Mouse (Mus musculus) spleen, adult 18-20 months (tissue): Measurements from ENCODE around the gene Lrrc46.

ENCODE experiments used
- DNase-seq, 2 experiments: peaks; one replicate each; pipeline ENCODE4 v3.0.0; 2022; ENCODE audit warnings: mixed read lengths in 2 of 2

Gene Lrrc46

DNA sequence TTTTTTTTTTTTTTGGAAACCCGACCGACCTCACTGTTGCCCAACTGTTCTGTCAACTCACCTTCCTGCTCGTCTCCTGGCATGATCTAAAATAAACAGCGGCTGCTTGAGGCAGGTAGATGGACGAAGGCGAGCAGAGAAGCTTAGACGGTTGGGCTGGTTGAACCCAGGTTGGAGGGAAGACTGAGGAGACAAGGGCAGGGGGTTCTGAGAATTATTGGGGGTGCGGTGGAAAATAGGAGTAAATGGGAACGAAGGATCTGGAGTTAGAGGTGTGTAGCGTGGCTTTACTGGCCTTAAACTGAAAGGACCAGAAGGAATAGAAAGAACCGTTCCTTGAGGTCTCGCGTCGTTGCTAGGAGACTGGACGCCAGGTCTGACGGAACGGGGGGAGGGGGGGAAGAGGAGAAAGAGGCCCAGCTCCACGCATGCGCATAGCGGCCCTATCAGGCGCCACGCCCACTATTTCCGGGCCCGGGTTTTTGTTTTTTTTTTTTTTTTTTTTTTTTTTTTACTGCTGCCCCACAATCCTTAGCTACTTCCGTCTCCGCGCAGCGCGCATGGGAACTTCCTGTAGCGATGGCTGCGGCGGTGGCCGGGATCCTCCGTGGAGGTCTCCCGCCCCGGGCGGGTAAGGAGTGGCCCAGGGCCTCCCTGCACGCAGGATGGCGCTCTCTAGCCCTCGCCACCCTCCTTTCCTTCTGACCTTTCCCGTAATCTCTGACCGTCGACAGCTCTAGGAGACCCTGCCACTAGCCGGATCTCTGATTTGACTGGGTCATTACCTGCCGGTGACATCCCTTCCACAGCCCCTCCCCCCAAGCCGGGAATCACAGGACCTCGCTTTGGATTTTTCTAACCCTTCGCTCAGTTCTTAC, at the start of gene Lrrc46, which contains the start of gene Mrpl10:
Gene Lrrc46, minus strand, starts transcription at position 386 of the 878 bp plus-strand sequence.
Gene Mrpl10, plus strand, starts transcription at position 539 of the 878 bp plus-strand sequence.
- DNase-seq, result peak; percentile 79 to 87

DNA sequence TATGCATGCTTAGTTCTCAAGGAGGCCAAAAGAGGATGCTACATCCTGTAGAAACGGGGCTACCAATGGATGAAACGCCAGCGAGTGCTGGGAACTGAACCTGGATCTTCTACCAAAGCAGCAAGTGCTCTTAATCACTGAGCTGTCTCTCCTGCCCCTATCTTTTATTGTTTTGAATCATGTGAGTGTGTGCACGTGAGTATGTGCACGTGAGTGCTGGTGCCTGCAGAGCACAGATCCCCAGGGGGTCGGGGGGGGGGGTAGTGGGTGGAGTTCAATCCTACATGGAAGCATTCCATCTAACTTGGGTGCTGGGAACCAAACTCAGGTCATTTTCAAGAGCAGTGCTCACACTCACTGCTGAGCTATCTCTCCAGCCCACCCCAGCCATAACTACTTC, 45.2 kb upstream of the Lrrc46 start:
- DNase-seq, result no peak

DNA sequence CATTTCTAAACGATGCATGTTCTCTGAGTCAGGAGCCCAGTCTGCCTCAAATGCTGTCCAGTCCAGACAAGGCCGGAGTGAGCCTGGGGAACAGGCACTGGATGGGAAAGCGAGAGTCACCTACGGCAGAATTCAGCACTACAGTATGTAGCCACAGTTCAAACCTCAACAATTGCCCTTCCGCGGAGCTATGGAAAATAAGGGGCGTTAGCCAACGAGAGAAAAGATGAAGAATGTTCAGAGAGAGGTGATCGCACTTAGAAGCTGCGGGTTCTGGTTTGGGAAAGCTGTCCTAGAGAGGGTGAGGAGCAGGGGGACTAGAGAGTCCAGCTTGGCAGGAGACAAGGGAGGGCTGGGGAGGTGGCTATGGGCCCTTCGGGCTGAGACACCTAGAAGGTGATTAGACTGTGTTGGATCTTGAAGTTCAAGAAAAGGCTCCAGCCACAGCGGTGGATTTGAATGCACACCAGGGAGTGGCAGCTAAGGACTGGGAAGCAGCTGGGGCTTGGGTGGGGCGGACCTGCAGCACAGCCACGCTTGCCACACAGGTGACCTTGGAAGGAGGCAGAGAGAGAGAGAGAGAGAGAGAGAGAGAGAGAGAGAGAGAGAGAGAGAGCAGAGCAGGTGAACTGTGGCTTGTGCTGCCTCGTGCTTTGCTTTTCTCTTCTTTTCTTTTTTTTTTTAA, 43.8 kb upstream of the Lrrc46 start:
- DNase-seq, result no peak

DNA sequence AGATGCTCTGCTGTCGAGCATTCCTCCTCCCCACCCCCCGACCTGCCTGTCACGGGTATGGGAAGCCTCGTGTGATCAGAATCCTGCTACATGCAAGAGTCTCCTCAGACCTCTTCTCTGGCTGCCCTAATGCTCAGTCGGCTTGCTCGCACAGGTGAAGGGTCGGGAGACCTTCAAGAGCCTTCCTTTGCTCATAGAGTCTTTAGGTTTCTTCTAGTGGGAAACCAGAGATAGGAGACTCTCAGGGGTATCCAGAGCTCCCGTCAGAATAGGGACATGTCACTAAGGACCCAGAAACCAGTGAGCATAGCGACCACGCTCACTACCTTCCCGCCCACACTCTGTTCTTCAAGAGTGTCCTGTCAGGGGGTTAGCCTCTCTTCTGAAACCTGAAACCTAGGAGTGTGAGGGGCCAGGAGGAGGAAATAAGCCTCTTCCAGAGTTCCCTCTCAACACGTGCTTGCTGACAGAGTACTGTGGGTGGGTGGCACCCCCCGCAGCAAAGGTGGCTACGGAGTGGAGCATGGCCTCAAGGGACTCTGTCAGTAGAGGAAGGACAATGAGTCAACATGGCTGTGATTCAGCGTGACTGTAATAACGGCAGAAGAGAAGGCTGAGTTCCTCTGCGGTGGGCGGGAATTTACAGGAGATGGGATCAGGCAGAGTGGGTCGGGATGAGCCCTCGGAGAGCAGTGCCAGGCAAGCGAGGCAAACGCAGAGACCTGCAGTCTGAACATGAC, 42.4 kb upstream of the Lrrc46 start:
- no peak for DNase-seq

DNA sequence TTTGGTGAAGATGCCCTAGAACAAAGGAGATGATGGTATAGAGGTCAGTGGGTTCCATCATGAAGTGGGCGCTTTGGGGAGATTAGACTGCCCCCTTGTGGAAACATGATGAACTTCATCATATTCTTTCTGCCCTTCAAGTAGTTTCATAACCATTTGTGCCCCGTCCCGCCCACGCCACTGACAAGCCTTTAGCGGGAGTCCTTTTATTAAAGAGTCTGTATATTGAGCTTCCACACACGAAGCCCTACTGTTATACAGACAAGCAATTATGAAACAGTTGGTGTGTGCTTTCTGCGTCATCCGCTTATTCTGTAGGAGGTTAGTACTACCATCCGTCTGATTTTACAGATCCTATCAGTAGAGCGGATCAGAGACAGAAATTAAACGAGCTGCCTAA, 41.8 kb upstream of the Lrrc46 start:
- DNase-seq, result peak in 1 of 2 experiments; percentile 42

DNA sequence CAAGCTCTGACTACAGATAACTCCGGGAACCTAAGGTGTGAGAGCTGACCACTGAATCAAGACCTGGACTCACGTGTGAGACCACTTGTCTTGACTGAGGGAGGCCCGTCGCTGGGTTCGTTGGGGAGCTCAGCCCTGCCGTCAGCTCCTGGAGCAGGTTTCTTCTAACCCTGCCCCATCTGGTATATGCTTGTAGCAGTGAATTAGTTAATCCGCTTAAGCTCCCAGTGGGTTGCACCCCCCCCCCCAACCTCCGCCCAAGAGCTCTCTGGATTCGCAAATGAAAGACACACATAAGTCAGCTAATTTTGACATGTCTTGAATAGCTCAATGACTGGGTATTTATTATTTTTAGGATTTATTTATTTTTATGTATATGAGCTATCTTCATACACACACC, 39.1 kb upstream of the Lrrc46 start:
- no peak for DNase-seq

DNA sequence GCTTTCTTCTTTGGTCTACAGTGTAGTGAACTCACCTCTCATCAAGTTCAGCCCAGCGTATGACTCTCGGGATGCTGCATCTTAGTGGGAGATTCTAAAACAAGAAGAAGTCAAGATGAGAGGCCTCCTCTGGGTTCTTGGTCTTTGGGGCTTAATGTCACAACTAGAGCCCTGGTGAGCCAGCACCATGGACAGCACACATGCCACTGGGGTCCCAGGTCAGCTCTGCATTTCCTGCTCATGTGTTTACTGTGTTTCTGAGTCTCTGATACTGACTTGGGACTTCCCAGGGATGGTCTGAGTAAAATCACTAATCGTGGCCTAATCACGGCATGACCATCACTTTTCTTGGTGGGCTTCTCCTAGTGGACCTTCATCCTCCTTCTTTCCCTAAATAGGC, 37.5 kb upstream of the Lrrc46 start:
- no peak for DNase-seq

DNA sequence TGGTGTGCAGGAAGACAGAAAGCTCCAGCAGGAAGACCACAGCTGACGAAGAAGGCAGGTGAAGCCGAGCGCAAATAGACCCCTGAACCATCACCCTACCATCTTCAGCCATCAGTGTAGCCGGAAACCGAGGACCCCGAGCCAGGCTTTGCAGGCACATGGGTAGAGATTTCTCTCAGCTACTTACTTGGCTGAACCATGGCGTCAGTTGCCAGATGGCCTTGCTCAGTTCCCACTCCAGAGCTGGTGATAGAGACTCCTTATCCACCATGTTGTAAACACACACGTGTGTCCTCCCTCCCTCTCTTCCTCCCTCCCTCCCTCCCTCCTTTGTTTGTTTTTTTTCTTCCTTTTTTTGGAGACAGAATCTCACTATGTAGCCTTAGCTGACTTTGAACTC, 33.0 kb upstream of the Lrrc46 start:
- no peak for DNase-seq

DNA sequence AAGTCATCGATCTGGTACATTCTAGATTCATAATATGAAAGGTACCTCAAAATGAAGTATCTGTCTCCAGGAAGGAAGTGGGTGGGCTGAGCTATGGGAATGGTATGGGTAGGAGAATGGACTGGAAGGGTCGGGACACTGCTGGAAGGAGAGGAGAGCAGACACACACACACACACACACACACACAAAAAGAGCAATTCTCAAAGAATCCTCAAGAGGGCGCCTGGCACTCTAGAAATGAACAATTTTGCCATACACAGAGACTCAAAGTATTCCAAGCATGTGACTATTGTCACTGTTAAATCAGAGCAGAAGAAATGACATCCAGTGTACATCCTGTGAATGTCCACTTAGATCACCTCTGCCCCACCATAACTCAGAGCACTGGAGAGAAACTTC, 31.3 kb upstream of the Lrrc46 start:
- DNase-seq, result peak in 1 of 2 experiments; percentile 21

DNA sequence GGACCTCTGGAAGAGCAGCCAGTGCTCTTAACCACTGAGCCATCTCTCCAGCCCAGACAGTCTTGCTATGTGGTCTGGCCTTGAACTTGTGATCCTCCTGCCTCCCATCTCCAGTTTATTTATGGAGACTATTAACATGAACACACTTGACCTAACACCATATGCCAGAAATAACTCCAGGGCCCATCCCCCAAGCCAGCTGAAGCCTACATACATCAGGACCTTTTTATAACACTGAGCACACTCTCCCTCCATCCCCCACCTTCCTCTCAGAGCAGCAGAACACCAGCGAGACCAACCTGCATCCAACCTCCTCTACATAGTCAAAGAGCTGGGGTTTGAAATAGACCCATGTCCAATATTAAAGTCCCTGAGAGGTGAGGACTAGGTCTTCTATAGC, 29.9 kb upstream of the Lrrc46 start:
- no peak for DNase-seq

DNA sequence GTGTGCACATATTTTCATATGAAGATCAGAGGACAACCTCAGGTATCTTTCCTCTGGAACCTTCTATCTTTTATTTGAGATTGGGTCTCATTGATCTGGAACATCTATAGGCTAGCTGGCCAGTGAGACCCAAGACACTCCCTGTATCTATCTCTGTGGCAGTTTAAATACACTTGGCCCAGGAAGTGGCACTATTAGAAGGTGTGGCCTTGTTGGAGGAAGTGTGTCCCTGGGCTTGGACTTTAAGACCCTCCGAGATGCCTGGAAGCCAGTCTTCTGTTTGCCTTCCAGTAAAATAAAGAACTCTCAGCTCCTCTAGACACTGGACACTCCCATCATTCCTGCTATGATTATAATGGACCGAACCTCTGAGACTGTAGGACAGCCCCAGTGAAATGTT, 28.6 kb upstream of the Lrrc46 start:
- DNase-seq, result no peak

DNA sequence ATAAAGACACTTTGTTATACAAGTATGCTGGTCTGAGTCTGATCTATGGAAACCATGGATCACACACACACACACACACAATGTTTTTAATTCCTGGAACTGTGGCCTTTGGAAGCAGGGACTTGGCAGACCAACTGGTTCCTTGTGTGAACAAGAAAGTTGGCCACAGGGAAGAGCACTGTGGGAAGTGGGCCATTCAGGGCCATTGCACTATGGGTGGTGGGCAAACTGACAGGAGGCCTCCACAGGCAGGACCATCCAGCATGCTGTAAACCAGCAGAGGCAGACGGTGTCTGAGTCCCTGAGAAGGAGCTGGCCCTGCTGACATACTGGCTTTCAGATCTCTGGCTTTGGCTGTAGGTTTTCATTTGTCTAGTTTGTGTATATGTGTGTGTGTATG, 28.1 kb upstream of the Lrrc46 start:
- no peak for DNase-seq

DNA sequence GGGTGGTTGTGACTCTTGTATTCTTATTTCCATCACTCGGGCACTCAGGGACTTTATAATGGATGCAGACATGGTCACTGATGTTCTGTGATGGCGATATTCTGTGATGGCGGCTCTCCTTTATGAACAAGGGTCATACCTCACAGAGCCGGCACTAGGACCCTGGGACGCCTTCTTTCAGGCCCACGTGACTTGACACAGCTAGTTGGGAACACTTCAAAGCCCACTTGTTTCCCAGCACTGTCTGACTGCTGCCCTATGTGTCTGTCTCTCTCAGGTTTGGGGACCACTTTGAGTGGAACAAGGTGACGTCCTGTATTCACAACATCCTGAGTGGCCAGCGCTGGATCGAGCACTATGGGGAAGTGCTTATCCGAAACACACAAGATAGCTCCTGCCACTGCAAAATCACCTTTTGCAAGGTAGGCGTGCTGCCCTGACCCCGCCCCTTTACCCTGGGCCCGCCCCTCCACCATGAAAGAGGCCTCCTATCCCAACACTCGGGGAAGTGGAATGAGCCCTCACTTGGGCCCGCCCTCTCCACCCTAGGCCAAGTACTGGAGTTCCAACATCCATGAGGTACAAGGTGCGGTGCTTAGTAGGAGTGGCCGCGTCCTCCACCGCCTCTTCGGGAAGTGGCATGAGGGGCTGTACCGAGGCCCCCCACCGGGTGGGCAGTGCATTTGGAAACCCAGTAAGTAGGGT, 25.6 kb upstream of the Lrrc46 start:
- no peak for DNase-seq

DNA sequence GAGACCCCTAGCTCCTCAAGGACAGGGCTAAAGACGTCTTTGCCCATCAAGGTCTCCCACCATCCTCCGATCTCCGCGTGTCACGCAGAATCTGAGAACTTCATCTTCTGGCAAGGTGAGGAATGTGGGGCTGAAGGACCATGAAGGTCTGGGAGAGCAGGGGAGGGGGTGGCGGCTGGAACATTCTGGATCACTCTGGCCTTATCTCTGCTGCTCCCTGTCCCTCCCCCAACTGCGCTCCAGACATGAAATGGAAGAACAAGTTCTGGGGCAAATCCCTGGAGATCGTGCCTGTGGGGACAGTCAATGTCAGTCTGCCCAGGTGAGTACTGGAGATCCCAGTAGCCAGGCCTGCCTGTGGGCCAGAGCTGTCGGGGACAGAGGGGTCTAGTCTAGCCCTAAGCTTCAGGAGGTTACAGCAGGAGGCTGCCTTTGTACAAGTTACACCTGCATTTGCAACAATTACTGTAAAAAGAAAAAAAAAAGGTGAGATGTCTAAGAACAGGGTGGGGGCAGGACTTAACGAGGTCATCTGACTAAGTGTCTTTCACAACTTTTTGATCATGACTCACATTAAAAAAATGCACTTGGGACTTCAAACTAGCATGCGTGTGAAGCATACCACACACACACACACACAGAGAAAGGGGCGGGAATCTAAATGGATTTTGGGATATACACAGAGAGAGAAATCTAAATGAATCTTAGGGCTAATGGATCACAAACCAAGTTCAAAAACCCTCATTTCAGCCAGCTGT, 24.5 kb upstream of the Lrrc46 start:
- DNase-seq, result no peak

DNA sequence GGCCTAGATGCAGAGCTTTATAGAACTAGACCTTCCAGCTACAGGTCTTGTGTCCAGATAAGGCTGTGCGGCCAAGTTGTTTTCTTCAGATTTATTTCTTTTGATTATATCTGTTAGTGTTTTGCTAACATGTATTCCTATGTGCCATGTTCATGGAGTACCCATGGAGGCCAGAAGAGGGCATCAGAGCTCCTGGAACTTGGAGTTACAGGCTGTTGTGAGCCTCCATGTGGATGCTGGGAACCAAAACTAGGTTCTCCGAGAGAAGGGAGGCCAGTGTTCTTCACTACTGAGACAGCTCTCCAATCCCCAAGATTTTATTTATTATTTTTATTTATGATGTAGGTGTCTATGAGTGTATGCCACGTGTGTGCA, 22.7 kb upstream of the Lrrc46 start:
- DNase-seq, result no peak

DNA sequence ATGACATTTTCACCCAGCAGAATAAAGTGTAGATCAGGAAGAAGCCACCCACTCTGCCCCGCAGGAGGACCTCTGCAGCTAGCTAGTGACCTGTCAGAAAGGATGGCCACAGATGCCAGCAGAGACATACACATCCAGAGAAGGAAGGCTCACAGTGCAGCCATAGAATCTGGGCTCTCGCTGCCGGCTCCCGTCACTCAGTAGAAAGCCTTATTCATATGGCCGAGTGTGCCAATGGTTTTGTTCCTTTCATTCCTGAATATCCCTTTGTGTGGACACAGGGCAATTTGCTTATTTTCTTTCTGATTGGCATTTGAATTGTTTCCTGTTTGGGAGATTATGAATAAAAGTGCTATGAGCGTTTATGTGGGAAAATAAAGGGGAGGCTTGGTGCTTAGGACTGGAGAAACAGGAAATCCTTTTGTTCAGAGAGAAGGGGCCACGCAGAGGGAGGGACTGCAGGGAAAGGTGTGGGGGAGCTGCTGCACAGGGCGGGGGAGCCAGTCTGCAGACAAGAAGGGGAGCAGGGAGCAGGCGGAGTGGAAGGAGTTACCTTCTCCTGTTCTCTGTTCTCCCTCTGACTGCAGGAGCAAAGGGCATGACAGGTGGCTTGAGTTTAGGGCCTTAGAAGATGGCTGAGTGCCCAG, 22.2 kb upstream of the Lrrc46 start:
- no peak for DNase-seq

DNA sequence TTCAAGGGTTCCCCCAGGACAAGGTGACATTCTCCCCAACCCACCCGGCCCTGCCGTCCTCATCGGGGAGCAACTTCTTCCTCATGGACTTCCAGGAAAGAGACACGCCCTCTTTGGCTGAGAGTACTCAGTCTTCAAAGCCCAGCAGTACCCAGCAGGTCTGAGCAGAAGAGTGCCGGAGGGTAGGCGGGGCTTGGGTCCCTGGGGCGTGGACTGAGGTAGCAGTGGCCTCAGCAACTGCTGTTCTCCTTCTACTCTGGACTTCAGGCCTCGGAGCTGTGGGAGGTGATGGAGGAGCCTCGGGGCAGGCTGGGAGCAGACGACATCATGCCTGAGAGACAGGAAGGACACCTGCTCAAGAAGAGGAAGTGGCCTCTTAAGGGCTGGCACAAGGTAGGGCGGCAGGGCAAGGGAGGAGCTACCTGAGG, 11.0 kb upstream of the Lrrc46 start:
- peak in 1 of 2 experiments; percentile 40 for DNase-seq

DNA sequence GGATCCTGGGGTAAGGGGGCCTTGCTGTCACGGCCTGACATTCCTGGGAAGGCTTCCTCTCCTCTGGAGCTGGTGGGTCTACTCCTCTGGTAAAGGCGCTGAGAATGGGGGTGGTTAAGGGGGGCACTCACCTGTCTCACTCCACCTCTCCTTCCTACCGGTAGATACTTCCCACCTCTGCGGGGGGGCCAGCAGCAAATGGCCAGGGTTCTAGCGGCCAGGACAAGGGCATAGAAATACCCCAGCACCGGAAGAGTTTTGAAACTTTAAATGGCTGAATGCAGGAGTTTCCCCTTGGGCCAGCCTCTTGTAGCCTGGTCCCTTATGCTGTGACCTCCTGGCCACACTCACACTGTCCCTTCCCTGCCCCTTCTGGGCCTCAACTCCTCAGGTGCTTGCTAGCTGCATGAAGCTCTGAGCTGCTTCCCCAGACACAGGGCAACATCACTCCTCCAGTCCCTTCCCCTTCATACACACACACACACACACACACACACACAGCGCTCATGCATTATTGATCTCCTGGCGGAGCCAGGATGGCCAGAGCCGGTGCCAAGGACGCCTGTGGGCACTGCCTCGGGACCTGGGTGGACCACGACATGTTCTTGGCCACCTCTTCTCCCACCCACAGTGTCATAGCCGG, 9.9 kb upstream of the Lrrc46 start:
- DNase-seq, result no peak

DNA sequence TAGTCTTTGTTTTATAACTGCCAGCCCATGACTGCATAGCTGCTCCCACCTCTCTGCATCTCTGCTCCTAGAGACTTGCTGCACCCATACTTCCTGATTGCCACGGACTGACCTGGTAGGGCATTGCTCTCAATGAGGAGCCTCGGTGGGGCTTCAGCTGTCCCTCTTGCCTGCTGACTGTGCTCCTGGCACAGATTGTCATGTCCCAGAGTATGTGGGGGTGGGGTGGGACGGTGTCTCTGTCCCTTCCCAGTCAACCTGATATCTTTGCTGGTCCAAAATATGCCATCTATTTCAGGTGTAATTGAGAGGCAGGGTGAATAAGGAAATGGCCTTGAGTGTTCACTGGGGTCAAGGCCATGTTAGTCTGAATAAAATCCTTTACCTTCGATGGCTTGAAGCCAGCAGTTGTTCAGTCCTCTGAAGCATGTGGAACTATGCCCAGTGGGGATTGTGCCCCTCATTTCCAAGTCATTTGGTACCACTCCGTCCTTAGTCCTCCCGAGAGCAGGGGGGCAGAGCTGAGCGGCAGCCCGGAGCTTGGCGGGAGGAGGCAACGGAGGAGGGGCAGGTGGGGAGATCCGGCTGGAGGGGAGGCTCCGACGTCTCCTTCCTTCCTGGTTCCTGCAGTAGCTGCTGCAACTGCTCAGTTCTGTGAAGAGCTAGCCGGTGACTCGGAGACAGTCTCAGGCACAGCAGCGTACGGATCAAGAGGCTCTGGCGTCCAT, 9.2 kb upstream of the Lrrc46 start, which contains the start of gene Osbpl7:
Gene Osbpl7, plus strand, starts transcription at position 413 of the 728 bp plus-strand sequence.
- DNase-seq, result peak; percentile 67

DNA sequence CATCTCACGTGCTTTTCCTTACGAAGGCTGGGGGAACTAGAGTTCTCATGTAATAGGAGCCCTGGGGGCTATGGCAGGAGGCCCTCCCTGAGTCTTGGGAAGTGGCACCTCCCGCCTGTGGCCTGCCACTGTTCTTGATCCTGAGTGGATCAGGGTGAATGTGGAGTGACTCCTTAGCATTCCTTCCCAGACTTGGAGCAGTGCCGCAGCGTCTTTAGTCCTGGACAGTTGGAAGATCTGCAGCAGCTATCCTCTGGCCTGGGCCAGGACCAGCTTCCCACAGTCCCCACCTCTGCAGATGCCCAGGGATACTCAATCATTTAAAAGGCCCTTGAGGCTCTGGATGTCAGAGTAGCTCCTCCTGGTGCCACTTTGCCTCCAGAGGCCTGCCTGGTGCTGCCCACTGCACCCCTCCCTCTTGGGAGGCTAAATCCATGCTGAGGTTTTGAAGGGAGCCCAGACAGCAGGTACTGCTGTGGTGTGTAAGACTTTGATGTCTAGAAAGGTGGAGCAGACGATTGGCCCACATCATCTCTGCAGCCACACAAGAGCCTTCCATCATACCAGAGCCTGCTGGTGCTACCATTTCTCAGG, 8.4 kb upstream of the Lrrc46 start:
- DNase-seq, result no peak
